Mouse (Mus musculus) thymus, postnatal 4 days (tissue): ENCODE data around the gene Ctbp2.

Experiments used
- DNase-seq: peaks from one replicate; pipeline ENCODE4 v3.0.0; 2021

Ctbp2 gene

GRCm38 (mm10) chr7:133123999-133124700 lies at the start of gene Ctbp2:
Gene Ctbp2, minus strand, starts transcription at chr7:133124354.
- peak; percentile 70 for DNase-seq

DNA sequence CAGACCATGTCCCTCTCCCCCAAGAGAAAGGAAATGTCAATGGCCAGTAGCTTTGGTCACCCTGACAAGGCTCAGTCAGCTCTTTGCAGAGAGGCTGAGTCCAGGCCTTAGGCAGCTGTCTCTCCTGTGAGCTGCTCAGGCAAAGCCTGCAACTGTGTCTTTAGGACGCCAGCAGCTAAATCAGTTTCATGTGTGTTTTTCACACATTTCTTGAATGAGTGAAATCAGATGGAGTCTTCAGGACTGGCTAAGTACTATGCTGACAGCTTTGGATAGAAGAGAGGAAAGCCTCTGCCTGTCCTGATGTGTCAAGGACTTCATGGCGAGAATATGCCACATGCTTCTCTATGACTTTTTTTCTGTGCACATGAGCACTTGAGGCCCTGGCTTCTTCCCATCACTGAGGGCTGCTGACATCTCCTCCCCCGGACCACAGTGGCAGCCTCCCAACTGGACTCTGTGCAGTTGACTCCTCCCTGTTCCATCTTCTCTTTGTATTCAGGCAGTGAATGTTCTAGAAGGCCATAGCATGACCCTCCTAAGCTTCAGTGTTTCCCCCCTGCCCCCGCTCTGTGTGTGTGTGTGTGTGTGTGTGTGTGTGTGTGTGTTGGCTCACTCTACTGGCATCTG lies 47.4 kb upstream of the Ctbp2 start:
- DNase-seq, result no peak

DNA sequence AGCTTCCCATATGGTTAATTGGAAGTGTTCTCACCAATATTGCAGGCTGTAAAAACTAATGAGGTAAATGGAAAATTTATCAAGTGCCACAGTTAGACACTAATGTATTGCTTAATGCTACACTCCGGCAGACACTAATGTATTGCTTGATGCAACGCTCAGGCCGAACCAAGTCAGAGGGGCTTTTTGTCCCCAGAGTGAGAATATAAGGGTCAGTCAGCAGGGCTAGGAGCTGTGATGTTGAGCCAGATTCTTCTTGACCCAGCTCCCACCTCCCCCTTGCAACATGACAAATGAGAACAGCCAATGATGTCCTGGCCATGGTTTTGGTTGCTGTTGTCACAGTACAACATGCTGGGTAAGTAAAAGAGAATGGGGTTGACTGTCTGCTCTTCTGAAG lies 44.8 kb upstream of the Ctbp2 start:
- no peak for DNase-seq

- DNase-seq, result no peak
These were observed 43.7 kb upstream of the Ctbp2 start for GRCm38 (mm10) chr7:133167903-133168302.

- no peak for DNase-seq
These were observed 40.6 kb upstream of the Ctbp2 start for GRCm38 (mm10) chr7:133164770-133165169.

DNA sequence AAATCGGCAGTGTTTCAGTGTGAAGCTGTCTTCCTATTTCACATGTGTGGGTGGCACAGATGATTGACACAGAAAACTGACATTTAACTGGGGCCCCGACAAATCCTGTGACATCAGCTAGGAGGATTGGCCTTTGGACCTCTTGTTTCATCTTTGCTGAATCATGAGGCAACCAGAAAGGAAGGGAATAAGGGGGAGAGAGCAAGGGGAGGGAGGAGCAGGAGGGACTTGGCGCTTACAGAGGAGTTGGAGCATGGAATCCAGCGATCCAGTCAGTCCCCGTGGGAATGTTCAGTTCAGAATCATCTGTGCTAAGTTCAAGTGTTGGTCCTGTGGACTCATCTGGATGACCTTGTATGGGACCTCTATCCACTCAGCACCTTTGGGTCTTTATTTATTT lies 38.9 kb upstream of the Ctbp2 start:
- DNase-seq, result no peak

DNA sequence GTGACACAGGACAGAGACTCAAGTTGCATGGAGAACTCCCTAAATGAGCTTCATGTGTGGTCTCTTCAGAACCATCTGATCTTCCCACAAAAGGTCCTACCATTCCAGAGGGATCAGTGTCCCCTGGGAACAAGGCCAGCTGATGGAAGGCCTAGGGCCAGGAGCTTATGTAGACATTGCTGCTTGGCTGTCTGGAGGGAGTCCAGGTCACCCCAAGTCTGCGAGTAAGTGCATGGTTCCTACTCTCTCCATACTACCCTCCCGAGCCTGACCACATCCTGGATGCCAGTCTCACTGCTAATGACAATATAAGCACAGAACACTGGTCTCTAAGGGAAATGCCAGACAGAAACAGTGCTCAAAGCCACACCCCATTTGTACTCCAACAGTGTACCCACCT lies 38.0 kb upstream of the Ctbp2 start:
- no peak for DNase-seq

DNA sequence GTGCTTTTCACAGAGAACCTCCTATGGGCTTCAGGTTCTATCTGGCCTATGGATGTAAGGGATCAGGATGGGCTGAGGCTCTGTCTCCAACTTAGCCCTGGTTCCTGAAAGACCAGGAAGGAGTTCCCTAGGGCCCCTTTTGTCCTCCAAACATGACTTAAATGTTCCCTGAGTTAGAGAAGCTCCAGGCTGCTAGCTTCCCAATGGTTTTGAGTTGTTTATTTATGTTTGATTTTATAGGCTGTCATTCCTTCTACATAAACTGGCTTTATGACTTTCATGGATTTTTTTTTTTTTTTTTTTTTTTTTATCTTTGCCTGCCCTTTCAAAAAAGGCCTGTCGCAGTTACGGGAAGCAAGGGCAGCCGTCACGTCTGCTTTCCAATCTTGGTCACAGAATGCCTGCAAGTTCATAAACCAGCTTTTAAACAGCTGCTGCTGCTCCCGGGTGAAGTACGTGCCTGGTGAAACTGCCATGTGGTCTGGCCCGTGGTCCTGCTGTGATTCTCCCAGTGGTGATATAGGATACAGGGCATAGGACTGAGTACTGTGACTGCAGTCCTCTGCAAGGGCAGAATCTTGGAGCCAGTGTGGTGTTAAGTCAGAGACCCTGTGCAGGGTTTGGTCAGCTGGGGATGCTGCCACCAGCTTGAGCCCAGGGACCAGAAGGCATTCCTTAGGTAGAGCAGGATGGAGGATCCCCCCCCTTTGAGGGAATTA lies 37.4 kb upstream of the Ctbp2 start:
- no peak for DNase-seq

DNA sequence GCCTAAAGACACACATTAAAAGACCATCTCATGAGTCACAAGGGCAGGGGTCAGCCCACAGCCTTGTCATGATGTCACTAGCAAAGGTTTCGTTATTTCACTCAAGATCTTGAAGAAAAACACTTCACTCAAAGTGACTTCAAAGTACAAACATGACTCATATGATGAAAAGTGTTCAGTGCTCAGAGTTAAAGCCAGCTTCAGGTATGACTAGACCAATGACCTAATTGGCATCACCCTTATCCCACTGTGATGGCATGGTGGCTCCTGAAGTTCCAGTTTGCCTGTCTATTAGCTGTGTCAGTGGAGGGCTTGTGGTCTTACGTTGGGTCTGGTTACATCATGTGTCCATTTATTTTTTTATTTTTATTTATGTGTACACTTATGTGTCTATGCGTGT lies 35.4 kb upstream of the Ctbp2 start:
- no peak for DNase-seq

DNA sequence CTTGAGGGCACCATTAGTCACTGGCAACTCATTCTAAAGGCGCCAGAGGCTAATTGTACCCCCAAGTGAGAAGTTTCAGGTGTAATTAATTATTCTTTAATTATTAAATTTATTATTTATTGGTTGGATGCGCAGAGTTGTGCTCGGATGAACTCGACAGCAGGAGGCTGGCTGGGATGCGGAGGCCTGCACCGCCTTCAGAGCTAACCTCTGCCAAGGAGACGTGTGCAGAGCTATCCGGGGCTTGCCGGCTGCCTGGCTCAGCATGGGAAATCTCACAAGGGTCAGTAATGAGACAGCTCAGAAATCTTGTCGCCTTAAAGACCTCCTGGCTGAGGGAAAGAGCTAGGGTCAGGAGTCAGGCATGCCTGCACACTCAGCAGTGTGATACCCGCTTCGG lies 31.5 kb upstream of the Ctbp2 start:
- no peak for DNase-seq

DNA sequence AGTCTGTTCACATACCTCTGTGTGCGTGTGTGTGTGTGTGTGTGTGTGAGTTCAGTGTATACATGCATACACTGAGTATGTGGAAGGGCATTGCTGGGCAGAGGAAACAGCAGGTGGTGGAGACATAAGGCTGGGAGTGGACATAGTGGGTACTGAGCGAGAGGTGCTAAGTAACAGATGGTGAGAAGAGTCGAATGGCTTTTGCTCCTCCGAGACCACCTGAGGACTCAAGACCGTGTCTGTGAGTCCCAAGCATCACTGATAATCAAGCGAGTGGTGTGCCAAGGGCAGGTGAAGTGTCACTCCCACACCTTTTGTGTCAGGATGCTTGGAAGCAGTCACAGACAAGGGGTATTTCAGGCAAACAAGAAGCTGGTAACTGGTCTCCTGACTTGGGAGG lies 30.7 kb upstream of the Ctbp2 start:
- no peak for DNase-seq

DNA sequence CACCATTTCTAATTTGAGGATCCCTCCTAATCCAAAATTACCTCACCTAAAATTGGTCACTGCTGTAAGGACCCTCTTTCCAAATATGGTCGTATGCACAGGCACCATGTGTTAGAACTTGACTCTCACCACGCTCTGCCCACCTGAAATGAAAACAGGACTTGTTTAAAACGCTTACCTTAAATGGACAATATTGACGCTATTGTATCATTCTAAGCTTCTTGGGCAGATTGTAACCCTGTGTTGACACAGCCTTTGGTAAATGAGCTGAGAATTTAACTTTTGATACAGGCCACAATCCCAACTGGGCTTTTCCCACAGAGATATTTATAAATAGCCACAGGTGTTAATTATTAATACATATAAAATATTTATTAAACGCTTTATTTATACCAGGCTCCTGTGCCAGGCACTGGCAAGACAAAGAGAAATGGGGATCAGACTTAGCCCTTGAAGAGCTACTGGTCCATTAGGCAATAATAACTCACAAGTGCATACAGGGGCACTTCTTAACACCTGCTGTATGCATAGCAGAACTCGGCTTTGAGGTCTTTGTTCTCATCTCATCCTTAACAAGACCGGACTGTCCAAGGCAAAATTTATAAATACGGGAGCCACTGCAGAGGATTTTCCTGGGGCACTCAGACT lies 15.7 kb upstream of the Ctbp2 start:
- DNase-seq, result no peak

DNA sequence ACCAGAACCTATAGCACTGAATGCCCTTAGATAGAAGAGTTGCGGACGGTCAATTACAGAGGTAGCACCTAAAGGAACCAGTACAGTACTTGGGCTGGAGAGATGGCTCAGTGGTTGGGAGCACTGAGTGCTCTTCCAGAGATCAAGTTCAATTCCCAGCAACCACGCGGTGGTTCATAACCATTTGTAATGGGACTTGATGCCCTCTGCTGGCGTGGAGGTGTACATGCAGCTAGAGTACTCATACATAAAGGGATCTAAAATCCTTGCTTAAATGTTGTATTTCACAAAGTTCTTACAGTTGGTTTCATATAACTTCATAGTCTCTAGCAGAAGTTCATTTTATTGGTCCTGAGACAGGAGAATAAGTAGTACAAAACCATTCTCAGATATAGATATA lies 9.4 kb upstream of the Ctbp2 start:
- peak; percentile 50 for DNase-seq

GRCm38 (mm10) chr7:133132702-133133101 lies 8.5 kb upstream of the Ctbp2 start:
- DNase-seq, result no peak

- peak; percentile 11 for DNase-seq
These were observed 739 bp upstream of the Ctbp2 start for GRCm38 (mm10) chr7:133124701-133125485.

GRCm38 (mm10) chr7:133123244-133123998 lies 733 bp downstream of the Ctbp2 start, which contains the start of gene Fgfr2:
Gene Fgfr2, minus strand, starts transcription at chr7:133123350.
- peak; percentile 31 for DNase-seq

- DNase-seq, result peak; percentile 25
These were observed 1.5 kb downstream of the Ctbp2 start for GRCm38 (mm10) chr7:133122379-133123243.

- DNase-seq, result peak; percentile 29
These were observed 2.3 kb downstream of the Ctbp2 start for GRCm38 (mm10) chr7:133121661-133122378.

- no peak for DNase-seq
These were observed 3.0 kb downstream of the Ctbp2 start for GRCm38 (mm10) chr7:133121080-133121607.

DNA sequence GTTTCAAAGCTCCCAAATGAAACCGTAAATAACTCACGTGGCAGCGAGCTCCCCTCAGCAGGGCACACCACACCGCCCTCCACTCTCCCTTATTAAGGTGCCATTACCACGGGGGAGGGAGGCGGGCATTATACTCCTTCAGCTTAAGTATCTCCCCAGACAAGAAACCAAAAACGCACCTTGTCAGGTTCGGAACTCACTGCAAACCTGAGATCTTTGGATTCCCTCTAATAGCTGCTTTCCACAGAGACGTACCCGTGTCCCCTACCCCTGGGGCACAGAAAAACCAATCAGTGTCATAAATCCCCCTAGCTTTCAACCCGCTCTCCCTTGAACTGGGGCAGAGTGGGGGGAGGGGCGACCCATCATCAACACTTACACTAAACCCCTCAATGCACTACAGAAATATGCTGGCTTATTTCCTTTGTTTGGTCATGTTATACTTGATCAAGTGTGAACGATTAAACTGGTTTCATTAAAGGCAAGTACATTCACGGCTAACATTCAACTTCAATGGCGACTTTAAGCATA lies 3.9 kb downstream of the Ctbp2 start:
- DNase-seq, result no peak
